Mouse (Mus musculus) thymus, adult 2 months (tissue): ENCODE data around the gene Hmcn2.

Experiments
- CTCF ChIP-seq: fragments of 200-500 bp; IDR thresholded peaks from 2 replicates; pipeline ENCODE4 v1.5.1; 2012; ENCODE audit warnings: mild to moderate bottlenecking, control low read depth, low read length, moderate library complexity, borderline replicate concordance; ENCODE audit not compliant: control insufficient read depth, poor library complexity, insufficient read depth; ENCODE audit errors: extremely low read depth
- POLR2A ChIP-seq: fragments of 200-500 bp; IDR thresholded peaks from 2 replicates; pipeline ENCODE4 v1.6.1; 2012; ENCODE audit warnings: mild to moderate bottlenecking, low read length, control low read depth, moderate library complexity; ENCODE audit not compliant: control insufficient read depth, poor library complexity, insufficient read depth; ENCODE audit errors: extremely low read depth

GRCm38 (mm10) chr2:31356771-31357170 lies 42.6 kb downstream of the Hmcn2 start:
- TF ChIP-seq POLR2A, result no peak
- TF ChIP-seq CTCF, result no peak
